Mouse (Mus musculus): Measurements from ENCODE around the gene Tmem259. TPM values are rescaled to one million over a fixed set of nuclear protein-coding genes. Genes with fewer than 3 reads are reported as not detected.

Gene Tmem259
- polyA plus RNA-seq, 1 experiment, result 54.6 TPM

GRCm38 (mm10) chr10:79937775-79938526, 46.2 kb downstream of the Tmem259 start:
- H3K9ac ChIP-seq (ENCODE audit: low read depth, poor library complexity, severe bottlenecking), result no peak overlapping the region
- no peaks in the 10 kb centered on the region for H3K36me3 ChIP-seq (ENCODE audit: control insufficient read depth, insufficient read depth, low read length, poor library complexity, severe bottlenecking)
- H3K4me3 ChIP-seq (ENCODE audit: low read depth, low read length), result no peak overlapping the region
- no peaks in the 10 kb centered on the region for H3K9me3 ChIP-seq (replicated peaks; ENCODE audit: control insufficient read depth, insufficient read depth, low read length, poor library complexity, severe bottlenecking)
- no peak for TF ChIP-seq POLR2A (IDR thresholded peaks at IDR 0.05; ENCODE audit: insufficient read depth, low read length)
- TF ChIP-seq EP300 (IDR thresholded peaks at IDR 0.05; ENCODE audit: insufficient read depth, low read depth, low read length), result no peak
- TF ChIP-seq CTCF (IDR thresholded peaks at IDR 0.05; ENCODE audit: low read depth, low read length), result no peak
- no peak overlapping the region for H3K27ac ChIP-seq (ENCODE audit: insufficient read depth, low read length)
- no peaks in the 10 kb centered on the region for H3K27me3 ChIP-seq (ENCODE audit: control insufficient read depth, insufficient read depth, low read length, poor library complexity, severe bottlenecking)
- H3K4me1 ChIP-seq (ENCODE audit: control insufficient read depth, insufficient read depth, low read length), result no peaks in the 10 kb centered on the region

DNA sequence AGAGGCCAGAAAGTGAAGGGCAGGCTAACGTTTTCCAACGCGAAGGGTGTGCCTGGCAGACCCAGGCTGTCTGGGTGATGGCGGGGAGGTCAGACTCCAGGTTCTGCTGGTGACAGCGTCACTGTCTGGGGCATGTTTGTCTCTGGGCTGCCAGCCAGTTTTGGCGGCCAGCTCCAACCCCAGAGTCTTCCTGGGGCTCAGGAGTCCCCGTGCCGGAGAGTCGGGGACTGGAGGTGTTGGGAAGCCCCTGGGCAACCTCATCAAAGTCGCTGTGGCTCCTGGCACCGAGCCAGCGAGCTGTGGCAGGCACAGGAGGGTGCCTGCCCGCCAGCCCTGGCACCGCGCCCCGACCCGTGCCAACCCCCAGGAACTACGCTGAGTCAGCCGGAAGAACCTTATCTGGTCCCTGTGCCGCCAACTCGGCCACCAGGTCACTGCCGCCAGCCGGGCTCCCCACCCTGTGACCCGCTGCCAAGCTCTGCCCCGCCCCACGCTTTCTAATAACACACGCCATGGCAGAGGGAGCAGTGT, 47.2 kb downstream of the Tmem259 start:
- H3K27me3 ChIP-seq (ENCODE audit: control insufficient read depth, insufficient read depth, low read length, poor library complexity, severe bottlenecking), result no peaks in the 10 kb centered on the region
- no peak overlapping the region for H3K9ac ChIP-seq (ENCODE audit: low read depth, poor library complexity, severe bottlenecking)
- no peak for TF ChIP-seq EP300 (IDR thresholded peaks at IDR 0.05; ENCODE audit: insufficient read depth, low read depth, low read length)
- TF ChIP-seq CTCF (IDR thresholded peaks at IDR 0.05; ENCODE audit: low read depth, low read length), result no peak
- TF ChIP-seq POLR2A (IDR thresholded peaks at IDR 0.05; ENCODE audit: insufficient read depth, low read length), result no peak
- no peak overlapping the region for H3K27ac ChIP-seq (ENCODE audit: insufficient read depth, low read length)
- H3K9me3 ChIP-seq (replicated peaks; ENCODE audit: control insufficient read depth, insufficient read depth, low read length, poor library complexity, severe bottlenecking), result no peaks in the 10 kb centered on the region
- no peak overlapping the region for H3K4me3 ChIP-seq (ENCODE audit: low read depth, low read length)
- no peaks in the 10 kb centered on the region for H3K36me3 ChIP-seq (ENCODE audit: control insufficient read depth, insufficient read depth, low read length, poor library complexity, severe bottlenecking)
- no peaks in the 10 kb centered on the region for H3K4me1 ChIP-seq (ENCODE audit: control insufficient read depth, insufficient read depth, low read length)

GRCm38 (mm10) chr10:79936284-79936910, 47.7 kb downstream of the Tmem259 start:
- TF ChIP-seq EP300 (IDR thresholded peaks at IDR 0.05; ENCODE audit: insufficient read depth, low read depth, low read length), result no peak
- no peak for TF ChIP-seq POLR2A (IDR thresholded peaks at IDR 0.05; ENCODE audit: insufficient read depth, low read length)
- TF ChIP-seq CTCF (IDR thresholded peaks at IDR 0.05; ENCODE audit: low read depth, low read length), result no peak

GRCm38 (mm10) chr10:79934794-79935569, 49.1 kb downstream of the Tmem259 start:
- Histone ChIP-seq H3K4me1 (ENCODE audit: control insufficient read depth, insufficient read depth, low read length) (no peaks in the 10 kb centered on the region), H3K4me3 (ENCODE audit: low read depth, low read length) (0 out of 2 replicates have a peak overlapping the region, but pooled peaks have one; percentile 9), H3K36me3 (ENCODE audit: control insufficient read depth, insufficient read depth, low read length, poor library complexity, severe bottlenecking) (no peaks in the 10 kb centered on the region)

More at GRCm38 (mm10) chr10:79936284-79936910, 47.7 kb downstream of the Tmem259 start:
- Histone ChIP-seq H3K9ac (ENCODE audit: low read depth, poor library complexity, severe bottlenecking) (no peak overlapping the region), H3K4me1 (ENCODE audit: control insufficient read depth, insufficient read depth, low read length) (no peaks in the 10 kb centered on the region), H3K36me3 (ENCODE audit: control insufficient read depth, insufficient read depth, low read length, poor library complexity, severe bottlenecking) (no peaks in the 10 kb centered on the region), H3K9me3 (replicated peaks; ENCODE audit: control insufficient read depth, insufficient read depth, low read length, poor library complexity, severe bottlenecking) (no peaks in the 10 kb centered on the region), H3K4me3 (ENCODE audit: low read depth, low read length) (no peak overlapping the region), H3K27ac (ENCODE audit: insufficient read depth, low read length) (no peak overlapping the region), H3K27me3 (ENCODE audit: control insufficient read depth, insufficient read depth, low read length, poor library complexity, severe bottlenecking) (no peaks in the 10 kb centered on the region)

GRCm38 (mm10) chr10:79934272-79934721, 49.8 kb downstream of the Tmem259 start:
- no peak for TF ChIP-seq POLR2A (IDR thresholded peaks at IDR 0.05; ENCODE audit: insufficient read depth, low read length)
- TF ChIP-seq EP300 (IDR thresholded peaks at IDR 0.05; ENCODE audit: insufficient read depth, low read depth, low read length), result no peak
- no peak for TF ChIP-seq CTCF (IDR thresholded peaks at IDR 0.05; ENCODE audit: low read depth, low read length)
- no peak overlapping the region for H3K4me3 ChIP-seq (ENCODE audit: low read depth, low read length)
- H3K4me1 ChIP-seq (ENCODE audit: control insufficient read depth, insufficient read depth, low read length), result no peaks in the 10 kb centered on the region
- no peaks in the 10 kb centered on the region for H3K9me3 ChIP-seq (replicated peaks; ENCODE audit: control insufficient read depth, insufficient read depth, low read length, poor library complexity, severe bottlenecking)
- H3K9ac ChIP-seq (ENCODE audit: low read depth, poor library complexity, severe bottlenecking), result no peak overlapping the region
- no peaks in the 10 kb centered on the region for H3K36me3 ChIP-seq (ENCODE audit: control insufficient read depth, insufficient read depth, low read length, poor library complexity, severe bottlenecking)
- no peak overlapping the region for H3K27ac ChIP-seq (ENCODE audit: insufficient read depth, low read length)
- no peaks in the 10 kb centered on the region for H3K27me3 ChIP-seq (ENCODE audit: control insufficient read depth, insufficient read depth, low read length, poor library complexity, severe bottlenecking)

More at GRCm38 (mm10) chr10:79934794-79935569, 49.1 kb downstream of the Tmem259 start:
- Histone ChIP-seq H3K27ac (ENCODE audit: insufficient read depth, low read length) (no peak overlapping the region), H3K9ac (ENCODE audit: low read depth, poor library complexity, severe bottlenecking) (no peak overlapping the region), H3K9me3 (replicated peaks; ENCODE audit: control insufficient read depth, insufficient read depth, low read length, poor library complexity, severe bottlenecking) (no peaks in the 10 kb centered on the region), H3K27me3 (ENCODE audit: control insufficient read depth, insufficient read depth, low read length, poor library complexity, severe bottlenecking) (no peaks in the 10 kb centered on the region)
- TF ChIP-seq CTCF (IDR thresholded peaks at IDR 0.05; ENCODE audit: low read depth, low read length) (no peak), POLR2A (IDR thresholded peaks at IDR 0.05; ENCODE audit: insufficient read depth, low read length) (no peak), EP300 (IDR thresholded peaks at IDR 0.05; ENCODE audit: insufficient read depth, low read depth, low read length) (no peak)
